Mouse (Mus musculus) heart, adult 9 months (tissue): Measurements from ENCODE around the gene Gnb4.

Experiments used
- DNase-seq, 2 experiments: peaks; one replicate each; pipeline ENCODE4 v3.0.0; 2022; ENCODE audit warnings: low spot score in 2 of 2

Gnb4 gene

GRCm38 (mm10) chr3:32615376-32615775 lies 1.0 kb downstream of the Gnb4 start:
- no peak for DNase-seq

- no peak for DNase-seq
These were observed 1.6 kb downstream of the Gnb4 start for GRCm38 (mm10) chr3:32614786-32615185.

GRCm38 (mm10) chr3:32611606-32612170 lies 4.7 kb downstream of the Gnb4 start:
- no peak for DNase-seq

- DNase-seq, result peak; percentile 28 to 58
These were observed 5.8 kb downstream of the Gnb4 start for GRCm38 (mm10) chr3:32610560-32610959.

- DNase-seq, result no peak
These were observed 7.2 kb downstream of the Gnb4 start for GRCm38 (mm10) chr3:32609233-32609632.

GRCm38 (mm10) chr3:32601055-32601454 lies 15.3 kb downstream of the Gnb4 start:
- no peak for DNase-seq

- DNase-seq, result peak in 1 of 2 experiments; percentile 17
These were observed 17.1 kb downstream of the Gnb4 start for GRCm38 (mm10) chr3:32599328-32599727.

GRCm38 (mm10) chr3:32595080-32595479 lies 21.3 kb downstream of the Gnb4 start:
- no peak for DNase-seq

GRCm38 (mm10) chr3:32586274-32586673 lies 30.1 kb downstream of the Gnb4 start:
- no peak for DNase-seq

- no peak for DNase-seq
These were observed 32.9 kb downstream of the Gnb4 start for GRCm38 (mm10) chr3:32583489-32583888.

- DNase-seq, result no peak
These were observed 34.5 kb downstream of the Gnb4 start for GRCm38 (mm10) chr3:32581911-32582310.

- DNase-seq, result no peak
These were observed 35.6 kb downstream of the Gnb4 start for GRCm38 (mm10) chr3:32580738-32581137.

- no peak for DNase-seq
These were observed 37.6 kb downstream of the Gnb4 start for GRCm38 (mm10) chr3:32578772-32579171.

GRCm38 (mm10) chr3:32575151-32575550 lies 41.2 kb downstream of the Gnb4 start:
- no peak for DNase-seq

GRCm38 (mm10) chr3:32573881-32574280 lies 42.5 kb downstream of the Gnb4 start:
- DNase-seq, result no peak

- no peak for DNase-seq
These were observed 43.3 kb downstream of the Gnb4 start for GRCm38 (mm10) chr3:32573086-32573485.

- DNase-seq, result no peak
These were observed 53.0 kb downstream of the Gnb4 start for GRCm38 (mm10) chr3:32563401-32563800.

GRCm38 (mm10) chr3:32553061-32553460 lies 63.3 kb downstream of the Gnb4 start:
- DNase-seq, result no peak

- DNase-seq, result no peak
These were observed 78.3 kb downstream of the Gnb4 start for GRCm38 (mm10) chr3:32538091-32538490.

- peak; percentile 84 to 90 for DNase-seq
These were observed 78.8 kb downstream of the Gnb4 start for GRCm38 (mm10) chr3:32537556-32537955.

- DNase-seq, result no peak
These were observed 80.7 kb downstream of the Gnb4 start for GRCm38 (mm10) chr3:32535692-32536091.
